Mouse (Mus musculus): Measurements from ENCODE around the gene Adi1. TPM values are rescaled to one million over a fixed set of nuclear protein-coding genes. Genes with fewer than 3 reads are reported as not detected.

Gene Adi1
- total and polyA plus RNA-seq, 3 experiments: 20.1 to 70.8 (median 45.3) TPM

DNA sequence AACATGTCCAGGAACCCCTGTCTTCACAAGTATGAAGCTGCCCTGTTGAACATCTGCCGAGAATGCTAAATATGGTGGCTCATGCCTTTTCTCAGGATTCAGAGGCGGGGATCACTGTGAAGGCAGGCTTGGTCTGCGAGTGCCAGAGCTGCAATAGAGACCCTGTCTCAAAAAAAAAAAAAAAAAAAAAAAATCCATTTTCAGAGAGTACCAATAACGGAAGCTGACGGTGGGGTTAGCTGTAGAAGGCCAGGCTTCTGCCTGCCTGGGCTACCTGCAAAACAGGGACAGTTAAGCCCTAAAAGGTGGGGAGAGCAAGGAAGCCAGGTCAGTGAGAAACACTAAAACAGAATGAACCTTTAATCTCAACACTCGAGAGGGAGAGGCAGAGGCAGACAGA is 38.5 kb upstream of the Adi1 start:
- no peak for ATAC-seq (ENCODE audit: extremely low read depth, insufficient number of reproducible peaks, low FRiP score, poor library complexity, severe bottlenecking)
- Histone ChIP-seq H3K4me1 (ENCODE audit: insufficient read depth, low read depth, low read length) (peaks cover 36% of the 10 kb centered on the region), H3K4me3 (ENCODE audit: low read depth, low read length) (peak overlapping the region; percentile 84), H3K9me3 (replicated peaks) (no peaks in the 10 kb centered on the region), H3K27me3 (ENCODE audit: insufficient read depth, low read length) (no peaks in the 10 kb centered on the region), H3K36me3 (replicated peaks) (peaks cover 39% of the 10 kb centered on the region)
- no peak for DNase-seq (ENCODE audit: low spot score)
- TF ChIP-seq CTCF (IDR thresholded peaks at IDR 0.05; ENCODE audit: low read depth, low read length) (no peak), GATA2 (IDR thresholded peaks at IDR 0.05; ENCODE audit: borderline replicate concordance, low read depth, low read length) (no peak), POLR2AphosphoS5 (IDR thresholded peaks at IDR 0.05; ENCODE audit: insufficient replicate concordance, low read depth, low read length) (no peak)

- no peak for TF ChIP-seq GATA2 (IDR thresholded peaks at IDR 0.05; ENCODE audit: borderline replicate concordance, low read depth, low read length)
- no peak for TF ChIP-seq POLR2AphosphoS5 (IDR thresholded peaks at IDR 0.05; ENCODE audit: insufficient replicate concordance, low read depth, low read length)
- TF ChIP-seq GATA1 (IDR thresholded peaks at IDR 0.05; ENCODE audit: borderline replicate concordance, low read length): no peak
- no peak for TF ChIP-seq TAL1 (conservative IDR thresholded peaks at IDR 0.05; ENCODE audit: low read depth, low read length)
- no peak for TF ChIP-seq CTCF (IDR thresholded peaks at IDR 0.05; ENCODE audit: low read depth, low read length)
- no peaks in the 10 kb centered on the region for H3K9me3 ChIP-seq (replicated peaks)
- DNase-seq (ENCODE audit: low spot score) (no peak), ATAC-seq (ENCODE audit: extremely low read depth, insufficient number of reproducible peaks, low FRiP score, poor library complexity, severe bottlenecking) (no peak)
- H3K27me3 ChIP-seq (ENCODE audit: insufficient read depth, low read length): peaks cover 10% of the 10 kb centered on the region
- peaks cover 17% of the 10 kb centered on the region for H3K4me1 ChIP-seq (ENCODE audit: insufficient read depth, low read depth, low read length)
- H3K36me3 ChIP-seq (replicated peaks): peaks cover 17% of the 10 kb centered on the region
- H3K4me3 ChIP-seq (ENCODE audit: low read depth, low read length): no peak overlapping the region
Observed at GRCm38 (mm10) chr12:28638778-28639177, 36.3 kb upstream of the Adi1 start.

GRCm38 (mm10) chr12:28649141-28650110 is 25.6 kb upstream of the Adi1 start, which contains the start of gene Rnaseh1:
Gene Rnaseh1, plus strand, starts transcription at chr12:28649602.
- ATAC-seq (ENCODE audit: extremely low read depth, insufficient number of reproducible peaks, low FRiP score, poor library complexity, severe bottlenecking) (peak; percentile 97), DNase-seq (ENCODE audit: low spot score) (peak; percentile 93)
- no peak for TF ChIP-seq GATA1 (IDR thresholded peaks at IDR 0.05; ENCODE audit: borderline replicate concordance, low read length)
- no peak for TF ChIP-seq POLR2AphosphoS5 (IDR thresholded peaks at IDR 0.05; ENCODE audit: insufficient replicate concordance, low read depth, low read length)
- no peak for TF ChIP-seq TAL1 (conservative IDR thresholded peaks at IDR 0.05; ENCODE audit: low read depth, low read length)
- TF ChIP-seq GATA2 (IDR thresholded peaks at IDR 0.05; ENCODE audit: borderline replicate concordance, low read depth, low read length): no peak
- TF ChIP-seq CTCF (IDR thresholded peaks at IDR 0.05; ENCODE audit: low read depth, low read length): no peak

GRCm38 (mm10) chr12:28662628-28663027 is 12.4 kb upstream of the Adi1 start:
- Histone ChIP-seq H3K27me3 (ENCODE audit: insufficient read depth, low read length) (peaks cover 11% of the 10 kb centered on the region), H3K36me3 (replicated peaks) (peaks cover 46% of the 10 kb centered on the region), H3K4me1 (ENCODE audit: insufficient read depth, low read depth, low read length) (peaks cover 4% of the 10 kb centered on the region; the same call in 1 of the 2 replicates), H3K4me3 (ENCODE audit: low read depth, low read length) (no peak overlapping the region), H3K9me3 (replicated peaks) (no peaks in the 10 kb centered on the region)
- ATAC-seq (ENCODE audit: extremely low read depth, insufficient number of reproducible peaks, low FRiP score, poor library complexity, severe bottlenecking) (no peak), DNase-seq (ENCODE audit: low spot score) (no peak)
- TF ChIP-seq GATA2 (IDR thresholded peaks at IDR 0.05; ENCODE audit: borderline replicate concordance, low read depth, low read length) (no peak), CTCF (IDR thresholded peaks at IDR 0.05; ENCODE audit: low read depth, low read length) (no peak), GATA1 (IDR thresholded peaks at IDR 0.05; ENCODE audit: borderline replicate concordance, low read length) (no peak), POLR2AphosphoS5 (IDR thresholded peaks at IDR 0.05; ENCODE audit: insufficient replicate concordance, low read depth, low read length) (no peak), TAL1 (conservative IDR thresholded peaks at IDR 0.05; ENCODE audit: low read depth, low read length) (no peak)

More at GRCm38 (mm10) chr12:28649141-28650110, 25.6 kb upstream of the Adi1 start, which contains the start of gene Rnaseh1:
- Histone ChIP-seq H3K9me3 (replicated peaks) (no peaks in the 10 kb centered on the region), H3K36me3 (replicated peaks) (peaks cover 36% of the 10 kb centered on the region), H3K4me3 (ENCODE audit: low read depth, low read length) (peak within 1 kb of the TSS; percentile 78), H3K27me3 (ENCODE audit: insufficient read depth, low read length) (peaks cover 10% of the 10 kb centered on the region), H3K4me1 (ENCODE audit: insufficient read depth, low read depth, low read length) (peaks cover 16% of the 10 kb centered on the region)

- H3K4me3 ChIP-seq (ENCODE audit: low read depth, low read length): no peak overlapping the region
- DNase-seq (ENCODE audit: low spot score) (no peak), ATAC-seq (ENCODE audit: extremely low read depth, insufficient number of reproducible peaks, low FRiP score, poor library complexity, severe bottlenecking) (no peak)
- peaks cover 9% of the 10 kb centered on the region for H3K36me3 ChIP-seq (replicated peaks)
- no peaks in the 10 kb centered on the region for H3K4me1 ChIP-seq (ENCODE audit: insufficient read depth, low read depth, low read length)
- no peak for TF ChIP-seq GATA1 (IDR thresholded peaks at IDR 0.05; ENCODE audit: borderline replicate concordance, low read length)
- no peak for TF ChIP-seq GATA2 (IDR thresholded peaks at IDR 0.05; ENCODE audit: borderline replicate concordance, low read depth, low read length)
- TF ChIP-seq CTCF (IDR thresholded peaks at IDR 0.05; ENCODE audit: low read depth, low read length): no peak
- no peak for TF ChIP-seq TAL1 (conservative IDR thresholded peaks at IDR 0.05; ENCODE audit: low read depth, low read length)
- no peak for TF ChIP-seq POLR2AphosphoS5 (IDR thresholded peaks at IDR 0.05; ENCODE audit: insufficient replicate concordance, low read depth, low read length)
- no peaks in the 10 kb centered on the region for H3K9me3 ChIP-seq (replicated peaks)
- peaks cover 26% of the 10 kb centered on the region for H3K27me3 ChIP-seq (ENCODE audit: insufficient read depth, low read length)
Observed at GRCm38 (mm10) chr12:28666734-28667133, 8.3 kb upstream of the Adi1 start.

- Histone ChIP-seq H3K4me3 (ENCODE audit: low read depth, low read length) (no peak overlapping the region), H3K36me3 (replicated peaks) (peaks cover 5% of the 10 kb centered on the region), H3K9me3 (replicated peaks) (no peaks in the 10 kb centered on the region), H3K27me3 (ENCODE audit: insufficient read depth, low read length) (peaks cover 27% of the 10 kb centered on the region), H3K4me1 (ENCODE audit: insufficient read depth, low read depth, low read length) (no peaks in the 10 kb centered on the region)
- TF ChIP-seq GATA2 (IDR thresholded peaks at IDR 0.05; ENCODE audit: borderline replicate concordance, low read depth, low read length) (no peak), POLR2AphosphoS5 (IDR thresholded peaks at IDR 0.05; ENCODE audit: insufficient replicate concordance, low read depth, low read length) (no peak), CTCF (IDR thresholded peaks at IDR 0.05; ENCODE audit: low read depth, low read length) (no peak), GATA1 (IDR thresholded peaks at IDR 0.05; ENCODE audit: borderline replicate concordance, low read length) (no peak), TAL1 (conservative IDR thresholded peaks at IDR 0.05; ENCODE audit: low read depth, low read length) (no peak)
- ATAC-seq (ENCODE audit: extremely low read depth, insufficient number of reproducible peaks, low FRiP score, poor library complexity, severe bottlenecking) (no peak), DNase-seq (ENCODE audit: low spot score) (no peak)
Observed at GRCm38 (mm10) chr12:28667287-28667686, 7.7 kb upstream of the Adi1 start.
